Comparison of ENCODE assay signal across 20 mouse cellular contexts in the genomic region with DNA sequence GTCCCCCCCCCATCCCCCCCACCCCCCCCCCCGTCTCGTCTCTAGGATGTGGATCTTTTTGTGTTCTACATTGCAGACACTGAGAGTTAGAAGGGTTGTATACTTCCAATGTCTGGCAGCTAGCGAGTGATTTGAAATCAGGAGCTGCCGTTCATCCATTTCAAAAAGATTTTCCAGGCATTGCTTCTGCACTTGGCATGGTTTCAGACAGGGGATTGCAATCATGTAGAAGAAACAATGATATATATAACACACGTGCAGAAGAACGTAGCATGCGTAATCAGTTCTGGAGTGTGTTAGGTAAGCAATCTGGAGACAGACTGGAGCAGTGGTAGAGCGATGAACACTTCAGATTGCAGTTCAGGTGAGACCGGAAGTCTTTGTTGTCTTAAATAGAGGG. TPM values are rescaled to one million over a fixed set of nuclear protein-coding genes. Genes with fewer than 3 reads are reported as not detected.
A peak's percentile ranks its signal among the peaks of the same experiment; 100 is the strongest.
DNase-seq lines count a peak whose midpoint lies in the region; ATAC-seq lines count a peak whose summit lies in the region.
"Had no signal": no experiment of that assay in that cellular context is flagged by ENCODE, and none has a peak within 500 bp of the region (broad histone marks: within the 10 kb centered on the region; RNA-seq: fewer than 3 reads in every experiment).

No protein-coding gene starts in this region.

- H3K4me3 ChIP-seq in forebrain, embryonic 15.5 days, result no peak overlapping the region
- no peak overlapping the region for H3K4me3 ChIP-seq in forebrain, embryonic 16.5 days (replicated peaks; ENCODE audit: low read length)
- no peak overlapping the region for H3K4me3 ChIP-seq in hindbrain, embryonic 15.5 days
- no peak overlapping the region; the same call in 1 of the 2 replicates for H3K4me3 ChIP-seq in midbrain, embryonic 16.5 days (ENCODE audit: low read depth, low read length)

- H3K27ac ChIP-seq in forebrain, embryonic 15.5 days (replicated peaks), result peak overlapping the region; percentile 66; the same call in 1 of the 2 replicates
- H3K27ac ChIP-seq in forebrain, embryonic 16.5 days (ENCODE audit: low read length), result no peak overlapping the region
- 0 out of 2 replicates have a peak overlapping the region, but pooled peaks have one; percentile 28 for H3K27ac ChIP-seq in hindbrain, embryonic 15.5 days (replicated peaks)
- no peak overlapping the region; the same call in 1 of the 2 replicates for H3K27ac ChIP-seq in midbrain, embryonic 16.5 days (ENCODE audit: low read length)
- H3K27ac ChIP-seq: embryonic facial prominence, embryonic 13.5 days; kidney, postnatal 0 days; limb, embryonic 13.5 days had no signal

- WGBS in forebrain, embryonic 15.5 days, result 25% methylated on average over 9 of the region's 9 CpGs
- 19% methylated on average over 9 of the region's 9 CpGs for whole genome bisulfite sequencing in forebrain, embryonic 16.5 days
- 31% methylated on average over 9 of the region's 9 CpGs for WGBS in hindbrain, embryonic 15.5 days
- WGBS in midbrain, embryonic 16.5 days, result 31% methylated on average over 9 of the region's 9 CpGs

- peaks cover 54% of the 10 kb centered on the region for H3K4me1 ChIP-seq in forebrain, embryonic 15.5 days
- peaks cover 36% of the 10 kb centered on the region for H3K4me1 ChIP-seq in forebrain, embryonic 16.5 days (replicated peaks; ENCODE audit: control insufficient read depth, insufficient read depth, low read length)
- peaks cover 45% of the 10 kb centered on the region for H3K4me1 ChIP-seq in hindbrain, embryonic 15.5 days (replicated peaks)
- peaks cover 25% of the 10 kb centered on the region for H3K4me1 ChIP-seq in midbrain, embryonic 16.5 days (ENCODE audit: control insufficient read depth, insufficient read depth, low read length)

- no peaks in the 10 kb centered on the region for H3K36me3 ChIP-seq in forebrain, embryonic 15.5 days
- no peaks in the 10 kb centered on the region for H3K36me3 ChIP-seq in forebrain, embryonic 16.5 days (ENCODE audit: control insufficient read depth, insufficient read depth)
- no peaks in the 10 kb centered on the region for H3K36me3 ChIP-seq in hindbrain, embryonic 15.5 days
- H3K36me3 ChIP-seq in midbrain, embryonic 16.5 days (ENCODE audit: control insufficient read depth, insufficient read depth, low read length), result no peaks in the 10 kb centered on the region
- H3K36me3 ChIP-seq: embryonic facial prominence, embryonic 13.5 days; limb, embryonic 13.5 days had no signal

- no peak for ATAC-seq in forebrain, embryonic 15.5 days (replicated peaks)
- ATAC-seq in forebrain, embryonic 16.5 days, result no peak
- ATAC-seq in hindbrain, embryonic 15.5 days (ENCODE audit: low FRiP score, low read depth), result no peak
- ATAC-seq in midbrain, embryonic 16.5 days, result no peak

- peak overlapping the region; percentile 93 for H3K4me2 ChIP-seq in forebrain, embryonic 15.5 days (replicated peaks)
- no peak overlapping the region; the same call in 1 of the 2 replicates for H3K4me2 ChIP-seq in forebrain, embryonic 16.5 days (ENCODE audit: low read length)
- H3K4me2 ChIP-seq in hindbrain, embryonic 15.5 days, result peak overlapping the region; percentile 92
- peak overlapping the region; percentile 94 for H3K4me2 ChIP-seq in midbrain, embryonic 16.5 days (ENCODE audit: low read length)

- no peaks in the 10 kb centered on the region for H3K9me3 ChIP-seq in forebrain, embryonic 15.5 days
- H3K9me3 ChIP-seq in forebrain, embryonic 16.5 days (ENCODE audit: control insufficient read depth, low read length), result no peaks in the 10 kb centered on the region
- no peaks in the 10 kb centered on the region for H3K9me3 ChIP-seq in hindbrain, embryonic 15.5 days
- H3K9me3 ChIP-seq in midbrain, embryonic 16.5 days (replicated peaks; ENCODE audit: control insufficient read depth, low read length, poor library complexity, severe bottlenecking), result no peaks in the 10 kb centered on the region
- H3K9me3 ChIP-seq: embryonic facial prominence, embryonic 13.5 days; limb, embryonic 13.5 days had no signal

- DNase-seq in CD4-positive, CD25-positive, alpha-beta regulatory T cell, adult 2 months (ENCODE audit: low read depth, low spot score), result peak; percentile 14
- no peak for DNase-seq in urinary bladder, postnatal 14 days (ENCODE audit: low spot score)
- DNase-seq in embryo, embryonic 9.5 days (ENCODE audit: extremely low spot score), result no peak
- DNase-seq: adrenal gland, postnatal 10 days; cerebellum, adult 11-12 months; cerebellum, postnatal 25 days; heart, adult 11 months; heart, postnatal 4 days; kidney, adult 11 months; lung, postnatal 10 days; right cerebral cortex, postnatal 25 days; thymus, postnatal 25 days had no signal

- H3K27me3 ChIP-seq in forebrain, embryonic 15.5 days, result peaks cover 19% of the 10 kb centered on the region; the same call in 1 of the 2 replicates
- H3K27me3 ChIP-seq in forebrain, embryonic 16.5 days (replicated peaks; ENCODE audit: control insufficient read depth, insufficient read depth, low read length), result no peaks in the 10 kb centered on the region
- no peaks in the 10 kb centered on the region for H3K27me3 ChIP-seq in hindbrain, embryonic 15.5 days
- H3K27me3 ChIP-seq in midbrain, embryonic 16.5 days (ENCODE audit: control insufficient read depth, insufficient read depth, low read depth, low read length), result peaks cover 12% of the 10 kb centered on the region

- H3K9ac ChIP-seq in forebrain, embryonic 15.5 days (replicated peaks), result no peak overlapping the region
- no peak overlapping the region for H3K9ac ChIP-seq in forebrain, embryonic 16.5 days (replicated peaks; ENCODE audit: low read depth, low read length)
- H3K9ac ChIP-seq in hindbrain, embryonic 15.5 days, result no peak overlapping the region
- no peak overlapping the region for H3K9ac ChIP-seq in midbrain, embryonic 16.5 days (ENCODE audit: low read depth, low read length)

RNA-seq across cellular contexts. Expression of a gene that starts 0.3 kb away (rescaled TPM):
- 48.0 and 53.1 TPM in 2 replicates for polyA plus RNA-seq in forebrain, embryonic 15.5 days (2015; fragmentation: Nextera tagmentation; extraction: Ambion mirVana)
- 57.9 and 63.4 TPM in 2 replicates for polyA plus RNA-seq in forebrain, embryonic 16.5 days (2015; fragmentation: Nextera tagmentation; extraction: Ambion mirVana)
- polyA plus RNA-seq in hindbrain, embryonic 15.5 days (2015; fragmentation: Nextera tagmentation; extraction: Ambion mirVana), result 110 and 133 TPM in 2 replicates
- polyA plus RNA-seq in midbrain, embryonic 16.5 days (2015; fragmentation: Nextera tagmentation; extraction: Ambion mirVana), result 85.5 and 130 TPM in 2 replicates

RNA-seq across cellular contexts. Expression of a gene that starts 14.7 kb away (rescaled TPM):
- 2.6 and 2.8 TPM in 2 replicates for polyA plus RNA-seq in forebrain, embryonic 15.5 days (2015; fragmentation: Nextera tagmentation; extraction: Ambion mirVana)
- 2.5 and 2.8 TPM in 2 replicates for polyA plus RNA-seq in forebrain, embryonic 16.5 days (2015; fragmentation: Nextera tagmentation; extraction: Ambion mirVana)
- 12.5 and 15.0 TPM in 2 replicates for polyA plus RNA-seq in hindbrain, embryonic 15.5 days (2015; fragmentation: Nextera tagmentation; extraction: Ambion mirVana)
- polyA plus RNA-seq in midbrain, embryonic 16.5 days (2015; fragmentation: Nextera tagmentation; extraction: Ambion mirVana), result 5.9 and 6.2 TPM in 2 replicates

RNA-seq across cellular contexts. Expression of a gene that starts 16.8 kb away (rescaled TPM):
- not detected in 2 replicates for polyA plus RNA-seq in forebrain, embryonic 15.5 days (2015; fragmentation: Nextera tagmentation; extraction: Ambion mirVana)
- polyA plus RNA-seq in forebrain, embryonic 16.5 days (2015; fragmentation: Nextera tagmentation; extraction: Ambion mirVana), result not detected in 2 replicates
- polyA plus RNA-seq in hindbrain, embryonic 15.5 days (2015; fragmentation: Nextera tagmentation; extraction: Ambion mirVana), result 0.14 TPM in 1 of 2 replicates, not detected in the other
- polyA plus RNA-seq in midbrain, embryonic 16.5 days (2015; fragmentation: Nextera tagmentation; extraction: Ambion mirVana), result not detected in 2 replicates
- polyA plus RNA-seq: heart, embryonic 14.5 days had no signal

Comparison
In these comparisons a context has a peak if more than half of its experiments do, and no peak if none do; other contexts are left out.
1. H3K27ac ChIP-seq: peak in forebrain, embryonic 15.5 days (single experiment) and hindbrain, embryonic 15.5 days (single experiment); none in forebrain, embryonic 16.5 days (single experiment) and midbrain, embryonic 16.5 days (single experiment).